Mouse (Mus musculus) lung, adult 2 months (tissue): ENCODE data around the gene Spry1. TPM values are rescaled to one million over a fixed set of nuclear protein-coding genes. Genes with fewer than 3 reads are reported as not detected.

ENCODE experiments used
- DNase-seq: peaks from one replicate; pipeline ENCODE4 v3.0.0; 2022
- H3K4me1 ChIP-seq: fragments of 200-500 bp; 2 replicates; pipeline ENCODE4 v1.6.1; 2011; ENCODE audit warnings: low read length; ENCODE audit not compliant: control insufficient read depth, insufficient read depth
- H3K4me3 ChIP-seq: fragments of 200-500 bp; replicated peaks from 2 replicates; pipeline ENCODE3; 2011; ENCODE audit warnings: low read depth, mild to moderate bottlenecking, control low read depth, low read length; ENCODE audit errors: extremely low read depth
- CTCF ChIP-seq: fragments of 200-500 bp; IDR thresholded peaks from 2 replicates; pipeline ENCODE4 v1.5.1; 2011; ENCODE audit warnings: mild to moderate bottlenecking, low read length, control low read depth; ENCODE audit not compliant: insufficient read depth
- POLR2A ChIP-seq: fragments of 200-500 bp; IDR thresholded peaks from 2 replicates; pipeline ENCODE4 v1.6.1; 2011; ENCODE audit warnings: low read depth, mild to moderate bottlenecking, control low read depth, low read length, borderline replicate concordance; ENCODE audit errors: extremely low read depth
- WGBS: fragments of 180-500 bp; shearing (Covaris S2); methylation state at CpG from one replicate; pipeline ENCODE4 v1.1.7; 2018; 5-methylcytosine and 5-hydroxymethylcytosine counted together
- polyA plus RNA-seq: library from polyadenylated mRNA; depleted of rRNA; stranded (reverse); fragments of >200 nt; gene quantifications from 2 replicates; pipeline ENCODE4 v1.2.3, GENCODE M21; 2012

Gene Spry1
- polyA plus RNA-seq, 1 experiment, result 124 TPM

DNA sequence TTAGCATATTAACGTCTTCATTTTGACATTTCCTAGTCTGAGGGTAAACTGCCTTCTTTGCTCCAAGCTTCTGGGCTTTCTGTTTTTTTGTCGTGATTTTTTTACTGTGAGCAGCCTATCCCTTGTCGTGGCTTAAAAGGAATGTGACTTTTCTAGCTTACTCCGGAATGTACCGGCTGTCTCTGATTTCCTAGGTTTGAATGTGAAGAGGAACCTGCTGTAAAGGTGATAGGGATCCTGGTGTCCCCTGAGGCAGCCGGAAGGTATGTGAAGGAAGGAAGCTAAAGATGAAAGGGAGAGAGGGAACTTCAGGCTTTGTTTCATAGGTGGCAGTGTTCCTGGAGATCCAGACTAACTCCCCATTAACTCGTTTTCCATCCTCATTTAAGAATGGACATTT, 28.0 kb downstream of the Spry1 start:
- no peaks in the 10 kb centered on the region; the same call in 1 of the 2 replicates for H3K4me1 ChIP-seq
- no peak overlapping the region for H3K4me3 ChIP-seq
- no peak for DNase-seq
- WGBS, result 47% methylated on average over 7 of the region's 7 CpGs
- TF ChIP-seq POLR2A (no peak), CTCF (no peak)

GRCm38 (mm10) chr3:37668652-37669051, 28.9 kb downstream of the Spry1 start:
- DNase-seq, result no peak
- Histone ChIP-seq H3K4me1 (no peaks in the 10 kb centered on the region; the same call in 1 of the 2 replicates), H3K4me3 (no peak overlapping the region)
- TF ChIP-seq CTCF, result no peak
- no peak for TF ChIP-seq POLR2A
- WGBS, result 91% methylated on average over 12 of the region's 12 CpGs

- 98% methylated on average over 20 of the region's 20 CpGs for WGBS
- Histone ChIP-seq H3K4me1 (no peaks in the 10 kb centered on the region; the same call in 1 of the 2 replicates), H3K4me3 (no peak overlapping the region)
- DNase-seq, result no peak
- TF ChIP-seq POLR2A (no peak), CTCF (no peak)
Measured at GRCm38 (mm10) chr3:37669100-37669499, 29.4 kb downstream of the Spry1 start.

DNA sequence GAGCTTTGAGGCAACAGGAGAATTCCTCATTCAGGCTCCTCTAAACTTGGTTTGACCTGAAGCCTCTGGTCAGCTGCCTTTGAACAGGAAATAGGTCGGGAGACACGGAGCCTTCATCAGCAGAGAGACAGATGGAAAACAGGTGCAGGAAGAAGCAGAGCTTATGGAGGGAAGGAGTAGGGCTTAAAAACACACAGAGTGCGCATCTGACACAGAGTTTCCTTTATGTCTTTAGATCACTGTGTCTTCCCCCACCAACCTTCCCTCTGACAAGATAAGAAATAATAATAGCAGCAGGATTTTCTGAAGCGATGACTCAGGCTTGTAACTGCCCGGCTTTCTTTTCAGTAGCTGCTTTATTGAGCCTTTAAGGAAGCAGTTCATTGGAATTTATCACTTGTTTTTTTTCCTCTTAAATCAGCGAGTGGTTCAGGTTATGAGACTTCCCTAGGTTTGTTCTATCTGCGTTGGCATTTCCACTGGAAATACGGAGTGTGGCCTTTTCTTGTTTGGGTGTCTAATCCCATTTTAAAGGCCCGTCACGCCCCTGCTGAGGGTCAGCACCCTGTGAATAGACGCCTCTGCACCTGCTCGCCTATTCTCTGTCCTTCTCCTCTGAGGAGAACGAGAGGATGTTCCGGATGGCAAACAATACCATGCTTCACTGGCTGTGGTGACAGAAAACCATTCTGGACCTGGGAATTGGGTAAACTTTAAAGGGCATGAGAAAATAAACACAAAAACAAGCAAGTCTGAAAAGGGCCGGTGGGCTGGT, 32.7 kb downstream of the Spry1 start:
- Histone ChIP-seq H3K4me3 (no peak overlapping the region), H3K4me1 (no peaks in the 10 kb centered on the region; the same call in 1 of the 2 replicates)
- DNase-seq, result no peak
- TF ChIP-seq POLR2A (no peak), CTCF (no peak)
- 67% methylated on average over 15 of the region's 15 CpGs for WGBS

DNA sequence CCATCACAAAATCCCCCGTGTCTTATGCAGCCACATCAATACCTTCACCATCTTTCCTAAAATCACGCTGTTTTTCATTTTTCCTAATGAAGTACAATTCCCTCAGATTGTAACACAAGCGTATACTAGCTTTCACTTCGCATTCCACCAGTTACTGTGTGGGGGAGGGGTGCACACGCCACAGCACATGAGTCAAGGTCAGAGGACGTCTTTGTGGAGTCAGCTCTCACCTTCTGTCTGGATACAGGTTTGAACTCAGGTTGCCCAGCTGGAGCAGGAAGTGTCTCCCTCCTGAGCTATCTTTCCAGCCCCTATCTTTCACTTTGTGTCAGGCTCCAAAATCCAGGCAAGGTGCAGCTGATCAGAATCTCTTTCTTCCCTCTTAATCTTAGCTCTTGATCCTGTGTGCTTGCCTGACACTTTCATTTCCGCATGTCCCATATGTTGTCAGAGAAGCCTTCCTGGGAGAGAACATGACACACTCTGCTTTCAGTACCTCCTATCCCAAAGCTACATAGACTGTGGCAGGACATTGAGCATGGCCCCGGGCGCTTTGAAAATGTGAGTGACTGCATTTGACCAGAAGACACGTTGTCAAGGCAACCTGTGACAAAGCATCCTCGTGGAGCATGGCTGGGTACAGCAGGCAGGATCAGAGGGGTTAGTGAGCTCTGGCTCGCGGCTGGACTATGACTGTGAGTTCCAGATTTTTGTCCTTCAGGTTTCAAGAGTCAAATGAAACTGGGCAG, 33.9 kb downstream of the Spry1 start:
- TF ChIP-seq POLR2A (no peak), CTCF (no peak)
- 71% methylated on average over 13 of the region's 13 CpGs for WGBS
- Histone ChIP-seq H3K4me3 (no peak overlapping the region), H3K4me1 (no peaks in the 10 kb centered on the region)
- no peak for DNase-seq

GRCm38 (mm10) chr3:37675056-37675525, 35.3 kb downstream of the Spry1 start:
- TF ChIP-seq POLR2A, result no peak
- TF ChIP-seq CTCF, result no peak
- Histone ChIP-seq H3K4me3 (no peak overlapping the region), H3K4me1 (no peaks in the 10 kb centered on the region)
- 76% methylated on average over 11 of the region's 11 CpGs for WGBS
- no peak for DNase-seq

- 69% methylated on average over 8 of the region's 8 CpGs for WGBS
- no peak overlapping the region for H3K4me3 ChIP-seq
- DNase-seq, result no peak
- TF ChIP-seq CTCF, result no peak
- TF ChIP-seq POLR2A, result no peak
- no peaks in the 10 kb centered on the region for H3K4me1 ChIP-seq
Measured at GRCm38 (mm10) chr3:37676291-37676690, 36.5 kb downstream of the Spry1 start.

GRCm38 (mm10) chr3:37686219-37686618, 46.5 kb downstream of the Spry1 start:
- whole genome bisulfite sequencing, result 30% methylated on average over 7 of the region's 7 CpGs
- peaks cover 7% of the 10 kb centered on the region; the same call in 1 of the 2 replicates for H3K4me1 ChIP-seq
- no peak for DNase-seq
- TF ChIP-seq POLR2A (no peak), CTCF (no peak)
- no peak overlapping the region for H3K4me3 ChIP-seq

DNA sequence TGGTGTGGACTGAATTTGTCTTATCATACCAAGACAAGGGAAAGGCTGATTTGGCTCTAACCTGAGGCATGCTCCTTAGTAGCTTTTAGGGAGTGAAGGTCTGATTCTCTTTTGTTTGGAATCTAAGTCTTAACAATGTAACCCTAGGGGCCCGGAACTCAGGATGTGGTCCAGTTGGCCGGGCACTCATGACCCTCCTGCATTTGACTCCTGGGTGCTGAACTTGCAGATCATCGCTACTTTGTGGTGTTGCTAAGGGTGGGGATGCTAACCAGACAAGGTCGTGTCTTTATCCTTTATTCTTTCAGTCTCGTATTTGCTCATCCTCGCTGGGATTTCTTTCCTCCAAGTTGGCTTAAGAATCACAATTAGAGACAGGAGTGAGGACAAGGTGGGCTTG, 47.0 kb downstream of the Spry1 start:
- H3K4me3 ChIP-seq, result peak overlapping the region; percentile 29
- no peak for DNase-seq
- TF ChIP-seq POLR2A (no peak), CTCF (no peak)
- 27% methylated on average over 6 of the region's 6 CpGs for WGBS
- peaks cover 7% of the 10 kb centered on the region; the same call in 1 of the 2 replicates for H3K4me1 ChIP-seq
